ENCODE assay signal across 8 mouse cellular contexts in the genomic region with DNA sequence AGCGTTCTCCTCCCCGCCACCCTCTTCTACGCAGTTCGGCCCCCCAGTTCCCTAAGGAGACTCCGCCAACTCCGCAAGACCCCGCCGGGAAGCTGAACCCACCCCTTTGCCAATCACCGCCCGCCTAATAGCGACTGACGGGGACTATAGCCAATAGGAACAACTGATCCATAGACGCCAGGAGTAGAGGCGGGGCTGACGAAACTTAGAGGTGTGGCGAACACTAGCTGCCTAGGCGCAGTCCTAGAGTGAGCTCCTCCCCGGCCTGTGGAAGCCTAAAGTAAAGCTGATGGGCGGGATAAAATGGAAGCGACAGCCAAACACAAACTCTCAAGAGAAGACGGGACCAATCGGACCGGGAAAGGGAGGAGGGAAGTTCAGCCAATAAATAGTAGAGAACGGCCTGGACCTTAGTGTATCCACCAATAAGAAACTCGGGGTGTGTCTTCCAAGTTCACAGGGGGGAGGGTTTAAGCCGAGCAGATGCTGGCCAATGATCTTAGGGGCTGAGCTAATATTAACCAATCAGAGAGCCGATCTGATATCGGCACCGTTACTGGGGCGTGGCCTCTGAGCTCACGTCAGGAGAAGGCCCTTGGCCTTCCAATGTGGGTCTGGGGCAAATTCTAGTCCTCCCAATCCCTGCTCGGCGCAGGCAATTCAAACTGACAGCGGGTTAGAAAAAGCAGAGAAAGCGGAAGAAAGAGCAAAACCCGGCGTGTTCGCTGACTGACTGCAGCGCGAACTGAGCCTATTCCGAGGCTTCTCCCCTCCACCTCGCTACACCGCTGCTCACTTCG. TPM values are rescaled to one million over a fixed set of nuclear protein-coding genes. Genes with fewer than 3 reads are reported as not detected.
DNase-seq lines count a peak whose midpoint lies in the region; ATAC-seq lines count a peak whose summit lies in the region.

A gene (minus strand): TSS at position 72 of the 800 bp plus-strand sequence.
A gene (plus strand): TSS at position 623 of the 800 bp plus-strand sequence.

- intact Hi-C loops in gastrocnemius, postnatal 14 days (cut with DNase I; ENCODE audit: low total_unique reads): loop anchor here (5.0 kb wide), 1 partner anchor 100 kb away; no protein-coding TSS in a partner anchor
- intact Hi-C loops in left cerebral cortex, postnatal 10 days (cut with DNase I): loop anchor here (5.0 kb wide), 2 partner anchors 100 to 230 kb away; no protein-coding TSS in a partner anchor

- DNase-seq in adrenal gland, adult (ENCODE audit: inconsistent age in 2 of 2, low spot score in 1 of 2): peak; percentile 99 to 100
- DNase-seq in embryo, embryonic 10.5 days (ENCODE audit: low spot score): peak; percentile 99
- peak; percentile 95 for DNase-seq in gastrocnemius, postnatal 14 days
- peak; percentile 98 to 100 for DNase-seq in left cerebral cortex, postnatal 10 days (ENCODE audit: extremely low spot score in 1 of 2, low spot score in 2 of 2)
- DNase-seq in right cerebral cortex, postnatal 25 days: peak; percentile 98
- DNase-seq in urinary bladder, postnatal 4 days (ENCODE audit: low spot score in 2 of 2): peak; percentile 97 to 98

- peak; percentile 85 for ATAC-seq in inflammation-experienced regulatory T-cells, adult 6 months
- ATAC-seq in megakaryocyte-erythroid progenitor cell, adult 5-6 weeks (replicated peaks; ENCODE audit: low FRiP score, low TSS enrichment, poor library complexity, severe bottlenecking): peak; percentile 88

RNA-seq across cellular contexts. Expression of the first gene that starts in this region (rescaled TPM):
- total RNA-seq in gastrocnemius, postnatal 14 days (2021): 10 to 100 TPM; 21.2 to 21.5 TPM
- 10 to 100 TPM; 27.3 to 33.0 (median 30.0) TPM for polyA plus RNA-seq in inflammation-experienced regulatory T-cells, adult 6 months (2017; shearing (Covaris generic))
- total RNA-seq in left cerebral cortex, postnatal 10 days (2021): 100 to 1,000 TPM; 137 TPM
- total RNA-seq in megakaryocyte-erythroid progenitor cell, adult 5-6 weeks (2014; fragmentation: Nextera tagmentation): 17.4 and 22.6 TPM in 2 replicates
- 7.1 and 7.8 TPM in 2 replicates for total RNA-seq in megakaryocyte-erythroid progenitor cell, adult 5-6 weeks (2017)

RNA-seq across cellular contexts. Expression of the second gene that starts in this region (rescaled TPM):
- under 1 TPM; 0.49 to 0.72 TPM for total RNA-seq in gastrocnemius, postnatal 14 days (2021)
- 1 to 10 TPM in 1 of 3 experiments, under 1 TPM in 2; 0.59 to 1.4 (median 0.66) TPM for polyA plus RNA-seq in inflammation-experienced regulatory T-cells, adult 6 months (2017; shearing (Covaris generic))
- 1 to 10 TPM; 1.4 to 1.7 TPM for total RNA-seq in left cerebral cortex, postnatal 10 days (2021)
- 2.6 and 4.1 TPM in 2 replicates for total RNA-seq in megakaryocyte-erythroid progenitor cell, adult 5-6 weeks (2014; fragmentation: Nextera tagmentation)
- 2.8 and 6.1 TPM in 2 replicates for total RNA-seq in megakaryocyte-erythroid progenitor cell, adult 5-6 weeks (2017)

Comparison
In these comparisons a context has a peak if more than half of its experiments do, and no peak if none do; other contexts are left out.
1. Peak in every context shown above with its lines: DNase-seq and ATAC-seq.
2. RNA of the first gene that starts in this region (total RNA-seq): 137 TPM in left cerebral cortex, postnatal 10 days; 7.1 to 22.6 TPM in megakaryocyte-erythroid progenitor cell, adult 5-6 weeks and 21.2 to 21.5 TPM in gastrocnemius, postnatal 14 days; every median in the first group is over 4 times any median in the second.